Mouse (Mus musculus) left cerebral cortex, adult 11 months (tissue): ENCODE measurements at regions not wholly inside any gene's neighbourhood (a gene's known extent, or its start where the extent isn't known, plus 50 kb on each side); places are given as distances from the start of the nearest gene placed in this dataset.
A peak's percentile ranks its signal among the peaks of the same experiment; 100 is the strongest.

Experiments
- DNase-seq: peaks from one replicate; pipeline ENCODE4 v3.0.0; 2022; ENCODE audit warnings: low spot score

GRCm38 (mm10) chr19:60684417-60684816, 71.4 kb upstream of the Nanos1 start:
- no peak for DNase-seq

DNA sequence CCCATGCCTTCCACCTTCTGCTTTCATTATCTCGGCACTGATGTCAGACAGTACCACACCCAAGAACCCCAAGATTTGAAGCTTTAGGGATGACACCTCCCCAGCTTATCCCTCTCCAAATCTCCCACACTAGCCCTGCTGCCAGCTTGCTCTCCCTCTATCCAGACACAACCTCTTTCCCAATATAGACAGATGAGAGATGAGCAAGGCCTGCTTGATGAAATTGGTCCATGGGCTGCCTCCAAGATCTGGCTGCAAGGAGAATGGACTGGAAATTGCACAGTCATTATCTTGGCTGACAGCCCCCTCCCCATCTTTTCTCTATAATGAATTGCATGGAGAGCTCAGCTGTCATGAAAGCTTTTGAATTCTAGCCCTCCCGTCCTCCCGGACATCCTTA, 73.5 kb upstream of the Nanos1 start:
- DNase-seq, result peak; percentile 37

DNA sequence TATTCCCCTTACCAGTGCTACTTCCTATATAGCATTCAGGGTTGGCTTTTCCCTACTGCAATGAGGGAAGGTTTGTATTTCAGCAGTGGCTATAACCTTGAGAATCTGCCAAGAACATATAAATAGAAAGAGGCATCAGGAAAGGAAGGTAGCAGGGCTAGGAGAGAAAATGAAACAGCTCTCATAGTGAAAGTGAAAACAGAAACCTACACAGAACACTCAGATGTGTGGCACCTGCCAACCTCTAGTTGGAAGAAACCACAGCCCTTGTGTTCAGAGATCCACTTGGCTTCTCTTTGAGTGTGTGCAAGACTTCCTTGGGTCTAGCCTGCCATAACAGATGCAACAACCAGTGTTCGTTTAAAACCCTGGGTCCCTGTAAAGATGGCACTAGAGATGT, 74.3 kb upstream of the Nanos1 start:
- DNase-seq, result no peak

- DNase-seq, result no peak
These were observed 77.6 kb upstream of the Nanos1 start for GRCm38 (mm10) chr19:60678236-60678635.

GRCm38 (mm10) chr19:60674953-60675472, 80.8 kb upstream of the Nanos1 start:
- DNase-seq, result no peak

- DNase-seq, result no peak
These were observed 85.0 kb upstream of the Nanos1 start for GRCm38 (mm10) chr19:60670781-60671180.

DNA sequence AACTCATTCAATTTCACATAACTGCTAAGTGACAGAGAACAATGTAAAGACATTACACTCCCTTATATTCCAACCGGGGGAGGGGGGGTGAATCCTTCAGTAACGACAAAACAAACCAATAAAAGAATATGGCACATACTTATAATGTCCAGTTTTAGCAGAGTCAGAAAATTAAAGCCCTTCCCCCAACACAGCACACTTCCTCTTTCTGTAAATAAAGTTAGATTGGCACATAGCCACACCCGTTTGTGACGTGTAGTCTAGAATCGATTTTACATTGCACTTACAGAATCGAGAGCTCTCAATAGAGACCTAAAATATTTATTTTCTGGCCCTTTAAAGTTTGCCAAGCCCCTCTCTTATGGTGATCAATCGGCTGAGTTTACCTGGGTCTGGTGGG, 85.0 kb upstream of the Cacul1 start:
- DNase-seq, result no peak

DNA sequence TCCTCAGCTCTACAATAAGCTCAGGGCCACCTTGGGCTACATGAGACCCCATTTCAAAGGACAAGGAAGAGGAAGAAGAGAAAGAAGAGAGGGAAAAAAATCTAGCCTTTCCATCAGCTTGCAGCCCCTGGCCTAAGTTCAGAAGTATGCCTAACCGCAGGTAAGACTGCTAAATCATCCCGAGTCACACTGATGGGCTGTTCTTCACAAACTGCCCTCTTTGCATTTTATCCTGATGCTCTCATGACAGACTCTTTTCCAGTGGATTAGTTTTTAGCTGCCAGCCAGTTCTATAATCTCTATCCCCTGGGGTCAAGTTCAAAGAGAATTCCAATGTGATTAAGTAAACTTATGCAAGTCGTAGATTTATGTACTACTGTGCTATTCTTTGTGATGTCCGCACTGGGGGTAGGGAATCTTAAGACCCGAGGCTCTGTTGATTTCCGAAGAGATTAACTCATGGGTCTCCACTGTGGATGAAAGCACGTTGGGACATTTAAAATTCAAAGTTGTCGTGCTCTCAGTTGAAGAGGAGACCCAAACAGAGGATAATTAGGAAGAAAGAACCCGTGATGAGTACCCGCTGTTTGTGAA, 70.4 kb upstream of the Cacul1 start:
- DNase-seq, result no peak

- no peak for DNase-seq
These were observed 59.2 kb upstream of the Cacul1 start for GRCm38 (mm10) chr19:60640065-60640464.
